Mouse (Mus musculus) myocyte (in vitro differentiated cells): ENCODE measurements around the gene Cry2. TPM values are rescaled to one million over a fixed set of nuclear protein-coding genes. Genes with fewer than 3 reads are reported as not detected.
"Not testable (repeated sequence)": the region's sequence is repeated elsewhere in the genome, so short reads cannot be mapped to it uniquely, and the experiment has no call there.

Source experiments
- H3K27me3 ChIP-seq: one replicate; pipeline ENCODE4 v1.6.1; 2011; ENCODE audit not compliant: control insufficient read depth, insufficient read depth, insufficient read length
- H3K36me3 ChIP-seq: one replicate; pipeline ENCODE4 v1.6.1; 2011; ENCODE audit not compliant: control insufficient read depth, insufficient read depth
- H3K4me2 ChIP-seq: one replicate; pipeline ENCODE4 v1.6.1; 2011; ENCODE audit warnings: low read depth, control low read depth
- H3K4me3 ChIP-seq: one replicate; pipeline ENCODE4 v1.5.1; 2011; ENCODE audit warnings: mild to moderate bottlenecking, control low read depth, moderate library complexity
- H3K79me2 ChIP-seq: one replicate; pipeline ENCODE4 v1.6.1; 2011; ENCODE audit not compliant: control insufficient read depth, insufficient read depth
- H3ac ChIP-seq: one replicate; pipeline ENCODE4 v1.6.1; 2011; ENCODE audit not compliant: control insufficient read depth, insufficient read length
- CEBPB ChIP-seq: IDR thresholded peaks from 2 replicates; pipeline ENCODE4 v1.6.1; 2011; ENCODE audit warnings: mild to moderate bottlenecking, moderate library complexity; ENCODE audit not compliant: poor library complexity, insufficient read depth, severe bottlenecking
- E2F4 ChIP-seq: IDR thresholded peaks from one replicate; pipeline ENCODE4 v1.6.1; 2011; ENCODE audit warnings: mild to moderate bottlenecking, control low read depth, moderate library complexity; ENCODE audit not compliant: insufficient read depth
- MAX ChIP-seq: IDR thresholded peaks from one replicate; pipeline ENCODE4 v1.6.1; 2011; ENCODE audit warnings: low read depth, mild to moderate bottlenecking, control low read depth
- MYOD1 ChIP-seq, 3 experiments: IDR thresholded peaks; one replicate each; pipeline ENCODE4 v1.6.1; 2011; ENCODE audit warnings: control low read depth in 2 of 3, low read depth in 2 of 3, mild to moderate bottlenecking in 2 of 3, moderate library complexity in 1 of 3; ENCODE audit not compliant: insufficient read length in 2 of 3, control insufficient read depth in 1 of 3
- MYOG ChIP-seq, 3 experiments: IDR thresholded peaks; one replicate each; pipeline ENCODE4 v1.6.1; 2011; ENCODE audit warnings: control low read depth in 2 of 3, low read depth in 2 of 3, mild to moderate bottlenecking in 2 of 3; ENCODE audit not compliant: insufficient read length in 2 of 3, control insufficient read depth in 1 of 3, insufficient read depth in 1 of 3
- POLR2A ChIP-seq: IDR thresholded peaks from one replicate; pipeline ENCODE4 v1.6.1; 2011; ENCODE audit warnings: low read depth, mild to moderate bottlenecking, control low read depth, moderate library complexity; ENCODE audit not compliant: insufficient read length
- POLR2AphosphoS2 ChIP-seq: IDR thresholded peaks from one replicate; pipeline ENCODE4 v1.6.1; 2011; ENCODE audit warnings: low read depth, control low read depth; ENCODE audit not compliant: insufficient read length
- REST ChIP-seq: IDR thresholded peaks from one replicate; pipeline ENCODE4 v1.6.1; 2011; ENCODE audit warnings: mild to moderate bottlenecking, control low read depth, moderate library complexity; ENCODE audit not compliant: insufficient read depth, insufficient read length
- SRF ChIP-seq: IDR thresholded peaks from one replicate; pipeline ENCODE4 v1.6.1; 2011; ENCODE audit warnings: low read depth; ENCODE audit not compliant: control insufficient read depth, insufficient read length
- TCF12 ChIP-seq: IDR thresholded peaks from one replicate; pipeline ENCODE4 v1.6.1; 2011; ENCODE audit warnings: mild to moderate bottlenecking, control low read depth; ENCODE audit not compliant: poor library complexity, insufficient read depth, severe bottlenecking
- TCF3 ChIP-seq: IDR thresholded peaks from one replicate; pipeline ENCODE4 v1.6.1; 2011; ENCODE audit warnings: low read depth, control low read depth; ENCODE audit not compliant: insufficient read length
- USF1 ChIP-seq: IDR thresholded peaks from one replicate; pipeline ENCODE4 v1.6.1; 2011; ENCODE audit warnings: low read depth, mild to moderate bottlenecking, control low read depth, moderate library complexity
- polyA plus RNA-seq: library from polyadenylated mRNA; unstranded; fragments of >200 nt; fragmentation: generic; extraction: Trizol; gene quantifications from one replicate; pipeline ENCODE4 v1.2.1, GENCODE M21; 2012; ENCODE audit warnings: missing spikeins

Cry2 gene
- polyA plus RNA-seq, 1 experiment, result 9.3 TPM

DNA sequence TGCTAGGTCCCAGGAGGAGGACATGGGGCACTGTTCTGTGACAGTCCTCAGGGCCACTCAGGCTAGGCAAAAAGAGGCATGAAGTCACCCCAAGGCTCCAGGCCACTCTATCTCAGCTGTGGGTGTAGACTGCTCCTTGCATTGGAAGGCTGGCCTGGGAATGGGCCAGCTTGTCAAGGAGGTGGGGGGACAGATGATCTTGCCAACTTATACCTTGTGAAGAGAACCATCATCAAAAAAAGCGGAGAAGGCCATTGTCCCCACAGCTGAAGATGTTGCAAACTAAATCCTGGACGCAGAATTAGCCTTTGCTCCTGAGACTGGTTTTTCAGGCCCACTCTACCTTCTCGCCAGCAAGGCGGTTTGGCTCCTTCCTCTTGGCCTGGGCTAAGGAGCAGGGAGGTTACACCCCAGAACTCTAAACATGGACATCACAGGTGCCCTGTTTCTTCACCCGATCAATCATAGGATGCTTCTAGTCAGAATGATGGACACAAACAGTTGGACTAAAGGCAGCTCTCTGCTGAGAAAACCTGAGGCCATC is 30.0 kb downstream of the Cry2 start:
- H3K4me3 ChIP-seq, result no peak overlapping the region
- peaks cover 10% of the 10 kb centered on the region for H3K36me3 ChIP-seq
- peaks cover 19% of the 10 kb centered on the region for H3K27me3 ChIP-seq
- H3K4me2 ChIP-seq, result no peak overlapping the region
- H3ac ChIP-seq, result no peak overlapping the region
- H3K79me2 ChIP-seq, result no peaks in the 10 kb centered on the region
- no peak for TF ChIP-seq MYOD1 (IDR thresholded peaks at IDR 0.05; ENCODE audit: control insufficient read depth in 1 of 3, insufficient read length in 2 of 3, low read depth in 2 of 3)
- TF ChIP-seq MYOG (IDR thresholded peaks at IDR 0.05; ENCODE audit: control insufficient read depth in 1 of 3, insufficient read depth in 1 of 3, insufficient read length in 2 of 3, low read depth in 2 of 3), result no peak
- no peak for TF ChIP-seq POLR2AphosphoS2
- no peak for TF ChIP-seq USF1
- no peak for TF ChIP-seq E2F4
- TF ChIP-seq POLR2A, result no peak
- TF ChIP-seq MAX, result no peak
- TF ChIP-seq TCF3, result no peak
- no peak for TF ChIP-seq SRF
- TF ChIP-seq TCF12, result no peak
- no peak for TF ChIP-seq CEBPB
- no peak for TF ChIP-seq REST

DNA sequence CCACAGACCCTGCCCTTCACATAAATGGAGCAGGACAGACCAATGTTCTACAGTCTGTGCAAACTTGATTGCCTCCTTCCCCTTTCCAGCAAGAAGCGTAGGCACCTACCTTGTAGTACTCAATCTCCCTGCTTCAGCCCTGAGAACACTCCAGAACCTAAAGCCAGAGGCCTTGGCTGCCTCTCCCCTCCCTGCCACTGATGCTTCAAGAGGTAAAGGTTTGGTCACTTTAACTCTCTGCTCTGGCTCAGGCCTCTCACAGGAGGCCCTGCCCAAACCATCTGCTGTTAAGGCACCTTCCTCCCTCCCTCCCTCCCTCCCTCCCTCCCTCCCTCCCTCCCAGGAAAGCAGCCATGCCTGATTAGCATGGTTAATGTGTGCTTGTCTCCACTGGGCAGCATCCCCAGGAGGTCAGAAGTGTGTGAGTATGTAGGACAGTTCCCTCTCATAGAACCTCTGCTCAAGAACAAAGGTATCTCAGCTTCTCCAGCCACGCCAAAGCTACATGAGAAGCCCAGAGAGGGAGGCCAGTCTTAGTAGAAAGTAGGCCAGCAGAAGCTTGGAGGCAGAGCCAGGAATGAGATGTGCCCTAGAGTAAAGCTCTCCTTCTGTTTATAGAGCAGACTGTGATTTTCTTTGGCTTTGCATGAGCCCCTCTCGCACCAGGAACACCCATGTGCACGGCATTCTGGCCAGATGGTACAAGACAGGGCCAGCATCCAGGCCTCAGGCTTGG is 31.1 kb downstream of the Cry2 start:
- Histone ChIP-seq H3ac (no peak overlapping the region), H3K27me3 (peaks cover 19% of the 10 kb centered on the region), H3K36me3 (peaks cover 7% of the 10 kb centered on the region), H3K79me2 (no peaks in the 10 kb centered on the region), H3K4me3 (no peak overlapping the region), H3K4me2 (no peak overlapping the region)
- no peak for TF ChIP-seq CEBPB
- TF ChIP-seq TCF3, result no peak
- TF ChIP-seq E2F4, result no peak

- no peak for TF ChIP-seq MAX
- TF ChIP-seq REST, result peak; percentile 67
- no peak for TF ChIP-seq USF1
- no peak for TF ChIP-seq CEBPB
- TF ChIP-seq TCF3, result no peak
- H3K4me3 ChIP-seq, result no peak within 1 kb of the TSS
Measured at GRCm38 (mm10) chr2:92401091-92401561, 32.7 kb downstream of the Cry2 start, which contains the start of gene Mapk8ip1. Gene Mapk8ip1 (minus strand): TSS chr2:92401263.

GRCm38 (mm10) chr2:92400682-92401081 is 33.2 kb downstream of the Cry2 start:
- Histone ChIP-seq H3ac (no peak overlapping the region), H3K36me3 (peaks cover 3% of the 10 kb centered on the region), H3K79me2 (no peaks in the 10 kb centered on the region), H3K4me2 (no peak overlapping the region), H3K4me3 (no peak overlapping the region), H3K27me3 (peaks cover 33% of the 10 kb centered on the region)
- TF ChIP-seq E2F4 (no peak), USF1 (no peak), MAX (no peak), TCF12 (no peak), MYOD1 (IDR thresholded peaks at IDR 0.05; ENCODE audit: control insufficient read depth in 1 of 3, insufficient read length in 2 of 3, low read depth in 2 of 3) (no peak), CEBPB (no peak), TCF3 (no peak), REST (no peak)

More at GRCm38 (mm10) chr2:92401091-92401561, 32.7 kb downstream of the Cry2 start, which contains the start of gene Mapk8ip1:
- Histone ChIP-seq H3K79me2 (no peaks in the 10 kb centered on the region), H3K4me2 (no peak within 1 kb of the TSS), H3ac (no peak within 1 kb of the TSS), H3K36me3 (peaks cover 3% of the 10 kb centered on the region), H3K27me3 (peaks cover 29% of the 10 kb centered on the region)

DNA sequence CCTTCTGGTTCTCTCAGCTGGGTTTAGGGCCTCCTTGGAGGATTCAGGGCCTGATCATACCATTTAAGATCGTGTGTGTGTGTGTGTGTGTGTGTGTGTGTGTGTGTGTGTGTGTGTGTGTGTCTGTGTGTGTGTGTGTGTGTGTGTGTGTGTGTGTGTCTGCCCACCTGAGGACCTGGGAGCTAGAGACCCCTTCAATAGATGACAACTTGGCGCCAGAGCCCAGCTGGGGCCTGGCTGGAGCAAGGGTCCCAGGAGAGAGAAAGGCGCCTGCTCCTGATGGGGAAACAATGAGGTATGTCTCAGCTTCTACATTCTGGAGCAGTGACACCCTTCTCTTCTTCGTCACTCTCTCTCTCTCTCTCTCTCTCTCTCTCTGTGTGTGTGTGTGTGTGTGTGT is 34.0 kb downstream of the Cry2 start:
- peaks cover 38% of the 10 kb centered on the region for H3K27me3 ChIP-seq
- H3ac ChIP-seq, H3K36me3 ChIP-seq, H3K4me3 ChIP-seq, H3K4me2 ChIP-seq, H3K79me2 ChIP-seq: not testable (repeated sequence)

DNA sequence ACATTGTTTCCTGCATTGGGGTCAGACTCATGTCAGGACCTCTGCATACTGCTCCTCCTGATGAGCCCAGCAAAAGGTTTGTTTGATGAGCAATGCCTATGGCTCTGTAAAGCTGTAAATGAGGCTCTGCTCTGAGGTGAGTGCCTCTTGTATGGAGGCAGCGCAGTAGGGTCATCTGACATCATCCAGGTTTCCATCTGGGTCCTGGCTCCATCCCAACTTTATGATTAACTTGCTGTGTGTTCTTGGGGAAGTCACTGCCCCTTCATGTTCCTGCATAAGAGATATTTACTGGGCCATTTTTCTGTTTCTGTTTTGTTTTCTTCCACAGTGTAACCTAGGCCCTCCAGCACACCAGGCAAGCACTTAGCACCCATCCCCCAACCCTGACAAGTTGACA is 36.4 kb downstream of the Cry2 start:
- no peak overlapping the region for H3ac ChIP-seq
- no peaks in the 10 kb centered on the region for H3K36me3 ChIP-seq
- no peak overlapping the region for H3K4me3 ChIP-seq
- peaks cover 54% of the 10 kb centered on the region for H3K27me3 ChIP-seq
- H3K79me2 ChIP-seq, result no peaks in the 10 kb centered on the region
- TF ChIP-seq MYOD1 (IDR thresholded peaks at IDR 0.05; ENCODE audit: control insufficient read depth in 1 of 3, insufficient read length in 2 of 3, low read depth in 2 of 3) (no peak), E2F4 (no peak), REST (no peak), POLR2A (no peak), POLR2AphosphoS2 (no peak)
- H3K4me2 ChIP-seq, result no peak overlapping the region
